Mouse (Mus musculus): ENCODE measurements around the gene Ddx50. TPM values are rescaled to one million over a fixed set of nuclear protein-coding genes. Genes with fewer than 3 reads are reported as not detected.
A peak's percentile ranks its signal among the peaks of the same experiment; 100 is the strongest.

The Ddx50 gene
- polyA plus RNA-seq (2015; fragmentation: Nextera tagmentation; extraction: Ambion mirVana): 39.3 and 50.7 TPM in 2 replicates

DNA sequence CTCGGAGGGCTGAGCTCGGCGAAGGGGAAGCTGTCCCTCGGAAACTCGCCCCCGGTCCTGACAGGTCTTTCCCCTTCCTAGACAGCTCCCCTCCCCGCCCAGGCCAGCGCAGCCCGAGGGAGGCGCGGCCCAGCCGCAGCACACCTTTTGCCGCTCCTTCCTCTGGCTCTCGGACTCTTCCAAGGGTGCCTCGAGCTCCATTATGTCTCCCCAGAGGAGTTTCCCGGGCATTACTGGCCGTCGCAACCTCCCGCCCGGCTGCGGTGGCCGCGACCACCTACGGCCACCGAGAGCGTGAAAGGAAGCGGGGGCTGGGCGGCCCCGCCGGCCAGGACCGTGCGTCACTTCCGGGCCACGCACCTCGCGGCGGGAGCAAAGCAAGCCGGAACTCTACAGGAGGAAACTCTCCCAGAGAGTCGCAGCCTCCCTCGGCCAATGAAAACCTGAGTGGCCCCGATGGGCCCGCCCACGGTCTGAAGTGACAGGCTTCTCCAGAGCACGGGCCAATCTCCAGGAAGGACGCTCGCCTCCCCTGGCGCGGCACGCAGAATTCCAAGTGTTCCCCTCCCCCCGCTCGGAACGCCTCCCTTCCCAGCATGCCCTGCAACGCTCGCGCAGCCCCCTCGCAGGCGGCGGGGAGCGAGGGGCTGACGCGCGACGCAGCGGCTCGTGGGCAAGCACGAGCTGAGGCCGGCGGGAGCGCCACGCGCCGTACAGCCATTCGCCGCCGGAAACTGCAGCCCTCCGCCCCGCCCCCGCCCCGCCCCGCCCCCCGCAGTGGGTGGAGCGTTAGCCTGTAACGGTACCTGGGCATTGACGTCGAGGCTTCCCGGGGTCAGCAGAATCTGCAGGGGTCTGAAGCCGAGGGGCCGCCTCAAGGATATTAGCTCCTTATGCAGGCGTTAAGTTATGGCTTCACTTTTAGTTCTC is at the start of gene Ddx50:
Ddx50 (minus strand) TSS at position 338 of the 930 bp plus-strand sequence.
- WGBS (ENCODE audit: insufficient replicate concordance): under 1% methylated on average over 87 of the region's 89 CpGs

DNA sequence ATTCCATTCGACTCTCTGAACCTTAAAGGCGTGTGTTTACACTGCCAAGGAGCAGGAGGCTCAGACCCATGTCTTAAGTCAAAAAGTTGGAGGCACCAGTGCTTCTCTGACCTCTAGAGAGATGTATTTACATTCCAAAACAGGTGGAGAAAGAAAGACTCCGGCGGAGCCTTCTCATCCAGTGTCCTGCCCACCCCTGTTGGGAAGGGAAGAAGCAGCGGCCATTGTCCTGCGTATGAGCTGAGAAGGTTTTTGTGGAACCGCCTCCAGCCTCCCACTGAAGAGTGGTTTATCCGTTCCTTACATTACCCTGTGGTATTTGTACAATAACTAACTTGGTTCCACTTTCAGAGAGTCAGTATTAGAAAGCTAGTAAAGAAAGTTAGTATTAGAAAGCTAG is 41.8 kb upstream of the Ddx50 start:
- H3K27ac ChIP-seq: no peak overlapping the region
- 61% methylated on average over 8 of the region's 8 CpGs for WGBS (ENCODE audit: insufficient replicate concordance)
- no peaks in the 10 kb centered on the region for H3K36me3 ChIP-seq
- DNase-seq (no peak), ATAC-seq (ENCODE audit: low read depth) (no peak)
- no peak overlapping the region for H3K9ac ChIP-seq
- H3K9me3 ChIP-seq (replicated peaks): no peaks in the 10 kb centered on the region
- no peak overlapping the region for H3K4me3 ChIP-seq (replicated peaks)
- no peaks in the 10 kb centered on the region for H3K4me1 ChIP-seq (replicated peaks)
- H3K27me3 ChIP-seq: no peaks in the 10 kb centered on the region
- no peak overlapping the region for H3K4me2 ChIP-seq

More for the DNA sequence above, at the start of gene Ddx50:
- Histone ChIP-seq H3K9me3 (replicated peaks) (no peaks in the 10 kb centered on the region), H3K4me3 (replicated peaks) (peak within 1 kb of the TSS; percentile 94), H3K4me2 (peak within 1 kb of the TSS; percentile 88), H3K36me3 (peaks cover 10% of the 10 kb centered on the region), H3K27me3 (no peaks in the 10 kb centered on the region), H3K9ac (peak within 1 kb of the TSS; percentile 91), H3K4me1 (replicated peaks) (peaks cover 26% of the 10 kb centered on the region), H3K27ac (peak within 1 kb of the TSS; percentile 85)
- peak; percentile 97 for DNase-seq
- peak; percentile 97 for ATAC-seq (ENCODE audit: low read depth)

DNA sequence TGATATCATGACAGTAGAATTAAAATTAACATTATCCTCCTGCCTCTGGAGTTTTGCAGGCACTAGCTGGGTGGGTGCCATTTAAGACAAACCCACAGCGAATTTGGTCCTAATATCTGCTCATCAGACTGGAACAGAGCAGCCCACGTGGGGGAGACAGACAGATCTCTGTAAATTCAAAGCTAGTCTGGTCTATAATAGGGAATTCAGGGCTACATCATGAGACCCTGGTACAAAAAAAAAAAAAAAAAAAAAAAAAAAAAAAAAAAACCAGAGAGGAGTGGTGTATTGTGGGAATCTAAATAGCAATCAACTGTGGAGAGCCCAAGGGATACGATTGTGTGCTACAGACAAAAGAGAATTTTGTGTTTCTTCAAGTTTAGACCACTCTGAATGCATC is 41.2 kb upstream of the Ddx50 start:
- Histone ChIP-seq H3K4me2 (no peak overlapping the region), H3K4me1 (replicated peaks) (no peaks in the 10 kb centered on the region), H3K27ac (no peak overlapping the region), H3K36me3 (no peaks in the 10 kb centered on the region), H3K9ac (no peak overlapping the region), H3K4me3 (replicated peaks) (no peak overlapping the region), H3K27me3 (no peaks in the 10 kb centered on the region), H3K9me3 (replicated peaks) (no peaks in the 10 kb centered on the region)
- DNase-seq: no peak
- 69% methylated on average over 3 of the region's 3 CpGs for WGBS (ENCODE audit: insufficient replicate concordance)
- no peak for ATAC-seq (ENCODE audit: low read depth)

DNA sequence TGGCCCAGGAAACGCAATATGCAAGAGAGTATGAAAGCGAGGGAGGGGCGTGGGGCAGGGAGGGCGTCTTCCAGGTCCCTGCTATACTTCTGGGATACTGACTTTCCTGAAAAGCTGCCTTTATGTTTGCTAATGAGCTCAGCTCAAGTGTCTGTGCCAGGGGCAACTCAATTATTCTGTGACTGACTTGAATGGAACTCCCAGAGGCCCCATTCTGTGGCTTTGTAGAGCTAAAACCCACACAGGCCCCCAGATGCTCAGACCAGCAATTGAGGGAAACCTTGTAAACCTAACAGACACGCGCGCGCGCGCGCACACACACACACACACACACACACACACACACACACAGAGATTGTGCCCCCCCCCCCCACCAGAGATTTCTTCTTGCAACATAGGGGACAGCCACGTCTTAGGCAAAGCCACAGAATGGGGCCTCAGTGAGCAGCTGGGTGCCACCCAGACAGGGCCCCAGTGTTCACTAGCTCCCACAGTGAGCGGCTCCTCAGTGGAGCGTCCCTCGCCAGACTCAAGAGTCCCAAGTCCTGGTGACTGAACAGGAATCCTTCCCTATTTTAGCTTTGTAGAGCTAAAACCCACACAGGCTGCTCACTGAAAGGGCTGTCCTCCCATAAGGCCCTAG is 36.1 kb upstream of the Ddx50 start:
- Histone ChIP-seq H3K9ac (no peak overlapping the region), H3K4me2 (no peak overlapping the region), H3K36me3 (no peaks in the 10 kb centered on the region), H3K9me3 (replicated peaks) (no peaks in the 10 kb centered on the region), H3K27ac (no peak overlapping the region), H3K27me3 (no peaks in the 10 kb centered on the region), H3K4me3 (replicated peaks) (no peak overlapping the region), H3K4me1 (replicated peaks) (no peaks in the 10 kb centered on the region)
- WGBS (ENCODE audit: insufficient replicate concordance): 70% methylated on average over 15 of the region's 15 CpGs
- no peak for DNase-seq
- ATAC-seq (ENCODE audit: low read depth): no peak

DNA sequence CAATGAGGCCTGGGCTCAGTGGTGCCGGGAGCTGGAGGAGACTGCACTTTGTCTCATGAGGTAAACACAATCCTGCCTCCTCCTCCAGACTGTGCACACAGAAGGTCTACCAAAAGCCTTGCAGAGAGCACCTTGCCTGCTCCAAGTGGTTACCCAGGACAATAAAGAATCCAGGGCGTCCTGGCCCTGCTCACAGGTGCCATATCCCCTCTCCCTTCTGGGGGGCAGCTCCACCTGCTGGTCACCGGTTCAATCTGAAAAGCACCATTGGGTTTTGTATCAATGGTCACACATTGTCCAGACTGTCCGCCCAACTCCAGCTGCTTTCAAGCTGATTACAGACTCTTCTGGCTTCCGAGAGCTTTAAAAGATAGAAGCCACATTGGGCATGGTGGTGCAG is 32.0 kb upstream of the Ddx50 start:
- Histone ChIP-seq H3K4me2 (no peak overlapping the region), H3K9ac (no peak overlapping the region), H3K27me3 (no peaks in the 10 kb centered on the region), H3K4me1 (replicated peaks) (no peaks in the 10 kb centered on the region), H3K9me3 (replicated peaks) (peaks cover 6% of the 10 kb centered on the region), H3K27ac (no peak overlapping the region), H3K4me3 (replicated peaks) (no peak overlapping the region), H3K36me3 (no peaks in the 10 kb centered on the region)
- no peak for ATAC-seq (ENCODE audit: low read depth)
- WGBS (ENCODE audit: insufficient replicate concordance): 42% methylated on average over 5 of the region's 5 CpGs
- DNase-seq: no peak

DNA sequence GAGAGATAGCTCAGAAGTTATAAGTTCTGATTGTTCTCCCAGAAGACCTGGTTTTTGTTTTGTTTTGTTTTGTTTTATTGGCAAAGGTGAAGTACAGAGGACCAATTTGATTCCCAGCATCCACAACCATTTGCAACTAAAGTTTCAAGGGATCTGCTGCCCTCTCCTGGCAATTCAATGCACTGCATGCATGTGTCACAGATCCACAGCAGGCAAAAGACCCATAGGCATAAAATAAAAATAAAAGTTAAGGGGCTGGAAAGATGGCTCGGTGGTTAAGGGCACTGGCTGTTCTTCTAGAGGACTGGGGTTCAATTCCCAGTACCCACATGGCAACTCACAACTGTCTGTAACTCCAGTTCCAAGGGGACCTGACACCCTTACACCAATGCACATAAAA is 28.8 kb upstream of the Ddx50 start:
- Histone ChIP-seq H3K9ac (no peak overlapping the region), H3K4me1 (replicated peaks) (no peaks in the 10 kb centered on the region), H3K27me3 (peaks cover 3% of the 10 kb centered on the region; the same call in 1 of the 2 replicates), H3K4me3 (replicated peaks) (no peak overlapping the region), H3K9me3 (replicated peaks) (peaks cover 6% of the 10 kb centered on the region), H3K36me3 (no peaks in the 10 kb centered on the region), H3K4me2 (no peak overlapping the region), H3K27ac (no peak overlapping the region)
- DNase-seq: no peak
- WGBS (ENCODE audit: insufficient replicate concordance): 55% methylated on average over 1 of the region's 1 CpGs
- ATAC-seq (ENCODE audit: low read depth): no peak

DNA sequence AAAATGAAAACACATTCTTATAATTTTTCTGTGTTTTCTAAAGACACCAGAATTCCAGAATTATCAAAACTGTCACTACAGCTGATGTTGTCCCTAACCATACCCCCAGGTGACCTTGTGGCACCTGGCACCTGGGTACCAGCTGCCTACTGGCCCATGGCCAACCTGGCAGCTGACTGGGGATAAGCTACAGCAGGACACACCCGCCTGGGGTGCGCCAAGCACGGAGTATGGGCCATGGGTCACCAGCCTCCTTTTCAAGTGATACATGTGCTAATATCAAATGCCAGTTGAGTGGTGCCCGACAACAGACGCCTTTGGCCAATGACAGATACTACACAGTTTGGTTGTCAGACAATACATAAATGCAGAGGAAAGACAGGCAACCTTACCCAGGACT is 26.3 kb upstream of the Ddx50 start:
- Histone ChIP-seq H3K27me3 (peaks cover 3% of the 10 kb centered on the region; the same call in 1 of the 2 replicates), H3K4me1 (replicated peaks) (no peaks in the 10 kb centered on the region), H3K9me3 (replicated peaks) (peaks cover 6% of the 10 kb centered on the region), H3K36me3 (no peaks in the 10 kb centered on the region), H3K4me2 (no peak overlapping the region), H3K27ac (no peak overlapping the region), H3K9ac (no peak overlapping the region), H3K4me3 (replicated peaks) (no peak overlapping the region)
- DNase-seq: no peak
- WGBS (ENCODE audit: insufficient replicate concordance): 73% methylated on average over 5 of the region's 5 CpGs
- ATAC-seq (ENCODE audit: low read depth): no peak

DNA sequence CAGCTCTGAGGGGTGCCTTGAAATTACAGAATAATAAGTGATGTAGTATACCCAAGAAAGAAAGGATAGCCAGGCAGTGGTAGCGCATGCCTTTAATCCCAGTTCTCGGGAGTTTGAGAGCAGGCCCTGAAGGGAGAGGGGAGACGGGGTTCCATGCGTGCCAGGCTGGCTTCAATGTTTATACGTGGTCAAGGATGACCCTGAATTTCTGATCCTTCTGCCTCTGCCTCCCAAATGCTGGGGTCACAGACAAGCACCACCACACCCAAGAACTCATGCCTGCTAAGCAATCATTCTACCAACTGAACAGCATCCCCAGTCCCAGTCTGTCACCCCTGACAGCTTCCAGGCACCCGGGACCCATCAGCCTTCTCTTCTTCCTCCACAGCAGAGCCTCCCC is 25.2 kb upstream of the Ddx50 start:
- H3K9me3 ChIP-seq (replicated peaks): peaks cover 6% of the 10 kb centered on the region
- no peak overlapping the region for H3K27ac ChIP-seq
- WGBS (ENCODE audit: insufficient replicate concordance): 76% methylated on average over 6 of the region's 6 CpGs
- no peaks in the 10 kb centered on the region for H3K36me3 ChIP-seq
- no peak overlapping the region for H3K4me2 ChIP-seq
- ATAC-seq (ENCODE audit: low read depth) (no peak), DNase-seq (no peak)
- H3K27me3 ChIP-seq: peaks cover 3% of the 10 kb centered on the region; the same call in 1 of the 2 replicates
- H3K4me1 ChIP-seq (replicated peaks): no peaks in the 10 kb centered on the region
- H3K4me3 ChIP-seq (replicated peaks): no peak overlapping the region
- no peak overlapping the region for H3K9ac ChIP-seq

DNA sequence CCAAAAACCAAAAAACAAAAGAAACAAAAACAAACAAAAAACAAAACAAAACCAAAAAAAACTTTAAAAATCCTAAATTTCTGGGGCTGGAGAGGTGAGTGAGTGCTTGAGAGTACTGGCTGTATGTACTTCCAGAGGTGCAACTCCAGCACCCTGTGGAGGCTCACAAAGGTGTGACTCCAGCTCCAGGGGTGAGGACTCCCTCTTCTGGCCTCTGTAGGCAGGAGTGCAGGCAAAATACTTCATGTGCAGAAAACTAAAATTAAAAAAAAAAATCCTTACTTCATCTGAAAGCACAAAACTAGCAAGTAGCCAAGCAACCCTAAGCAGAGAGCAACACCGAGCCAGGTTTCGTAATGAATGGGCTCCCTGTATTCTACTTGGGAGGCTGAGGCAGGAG is 21.3 kb upstream of the Ddx50 start:
- DNase-seq (no peak), ATAC-seq (ENCODE audit: low read depth) (no peak)
- peaks cover 3% of the 10 kb centered on the region; the same call in 1 of the 2 replicates for H3K27me3 ChIP-seq

DNA sequence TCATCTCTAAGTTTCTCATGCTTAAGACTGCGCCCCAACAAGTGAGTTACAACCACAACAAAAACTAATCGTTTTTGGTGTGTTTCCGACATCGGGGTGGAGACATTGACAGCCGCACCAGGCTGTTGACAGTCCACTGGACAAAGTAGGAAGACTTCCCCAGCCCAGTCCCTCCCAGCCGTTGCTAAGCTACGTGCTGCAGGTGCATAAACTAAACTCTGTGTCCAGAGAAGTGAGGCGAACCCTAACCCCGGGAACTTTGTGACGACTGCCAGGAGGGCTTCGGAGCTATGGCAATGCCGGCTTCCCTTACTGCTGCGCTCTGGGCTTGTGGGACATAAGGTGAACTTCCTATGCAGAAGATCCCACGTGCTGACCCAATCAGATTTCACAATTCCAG is 18.2 kb upstream of the Ddx50 start:
- no peaks in the 10 kb centered on the region for H3K9me3 ChIP-seq (replicated peaks)
- WGBS (ENCODE audit: insufficient replicate concordance): 73% methylated on average over 14 of the region's 14 CpGs
- H3K27ac ChIP-seq: no peak overlapping the region
- no peak overlapping the region for H3K4me2 ChIP-seq
- H3K4me1 ChIP-seq (replicated peaks): peaks cover 30% of the 10 kb centered on the region
- no peak for ATAC-seq (ENCODE audit: low read depth)
- H3K27me3 ChIP-seq: peaks cover 9% of the 10 kb centered on the region; the same call in 1 of the 2 replicates
- H3K9ac ChIP-seq: no peak overlapping the region
- DNase-seq: no peak
- H3K4me3 ChIP-seq (replicated peaks): no peak overlapping the region
- no peaks in the 10 kb centered on the region for H3K36me3 ChIP-seq

More for the DNA sequence above, 21.3 kb upstream of the Ddx50 start:
- Histone ChIP-seq H3K4me1 (replicated peaks) (peaks cover 13% of the 10 kb centered on the region), H3K36me3 (no peaks in the 10 kb centered on the region), H3K9ac (no peak overlapping the region), H3K4me3 (replicated peaks) (no peak overlapping the region), H3K27ac (no peak overlapping the region), H3K4me2 (no peak overlapping the region), H3K9me3 (replicated peaks) (no peaks in the 10 kb centered on the region)
- 87% methylated on average over 2 of the region's 2 CpGs for WGBS (ENCODE audit: insufficient replicate concordance)

DNA sequence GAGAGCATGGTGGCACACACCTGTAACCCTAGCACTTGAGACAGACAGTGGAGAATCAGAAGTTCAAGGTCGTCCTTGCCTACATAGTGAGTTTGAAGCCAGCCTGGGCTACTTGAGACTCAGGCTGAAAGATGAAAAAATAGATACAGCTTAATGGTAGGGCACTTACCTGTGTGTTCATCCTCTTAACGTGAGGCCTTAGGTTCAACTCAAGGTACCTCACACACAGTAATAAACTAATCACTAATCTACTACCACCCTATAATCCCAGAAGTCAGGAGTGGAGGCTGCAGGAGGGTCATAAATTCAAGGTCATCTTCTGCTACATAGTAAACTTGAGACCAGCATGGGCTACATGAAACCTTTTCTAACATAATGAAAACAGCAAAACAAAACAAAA is 17.4 kb upstream of the Ddx50 start:
- H3K9ac ChIP-seq: no peak overlapping the region
- H3K9me3 ChIP-seq (replicated peaks): no peaks in the 10 kb centered on the region
- no peak overlapping the region for H3K27ac ChIP-seq
- H3K4me1 ChIP-seq (replicated peaks): peaks cover 30% of the 10 kb centered on the region
- DNase-seq (no peak), ATAC-seq (ENCODE audit: low read depth) (no peak)
- WGBS (ENCODE audit: insufficient replicate concordance): 62% methylated on average over 2 of the region's 2 CpGs
- no peak overlapping the region for H3K4me3 ChIP-seq (replicated peaks)
- peak overlapping the region; percentile 27; the same call in 1 of the 2 replicates for H3K4me2 ChIP-seq
- peaks cover 13% of the 10 kb centered on the region; the same call in 1 of the 2 replicates for H3K27me3 ChIP-seq
- no peaks in the 10 kb centered on the region for H3K36me3 ChIP-seq
